Mouse (Mus musculus) spleen, embryonic (tissue): ENCODE results near the gene Rex1bd.

ENCODE experiments used
- CTCF ChIA-PET: fragments of 350-600 bp; sonication (Branson Sonifier 250); formaldehyde crosslinking; loops from one replicate; lab custom pipeline; 2022; lab: Charles Lee

The Rex1bd gene

GRCm38 (mm10) chr8:70458462-70458861 is 48.1 kb downstream of the Rex1bd start:
- CTCF ChIA-PET = no interaction called here

DNA sequence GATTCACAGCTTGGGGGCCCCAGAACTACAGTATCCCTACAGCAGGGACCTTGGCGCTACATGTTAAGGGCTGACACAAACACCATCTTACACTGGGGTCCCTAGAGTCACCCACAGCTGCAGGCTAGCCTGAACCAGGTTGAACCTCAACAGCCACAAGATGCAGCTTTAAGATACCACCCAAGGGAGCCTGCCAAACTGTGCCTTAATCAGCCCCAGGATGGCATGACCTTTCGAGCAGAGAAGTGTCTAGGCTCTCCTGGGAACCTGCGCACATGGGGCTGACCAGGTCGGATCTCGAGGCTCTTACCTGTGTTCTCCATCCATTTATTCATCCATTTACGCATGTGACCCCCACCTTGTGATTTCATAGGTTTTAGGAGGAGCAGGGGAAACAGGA is 48.7 kb downstream of the Rex1bd start:
- CTCF ChIA-PET = no interaction called here

GRCm38 (mm10) chr8:70456996-70457395 is 49.6 kb downstream of the Rex1bd start:
- CTCF ChIA-PET = no interaction called here
